Mouse (Mus musculus) ZHBTc4 (cell line): ENCODE measurements around the gene Adora1.

ENCODE experiments used
- DNase-seq: peaks from one replicate; pipeline ENCODE4 v3.0.0-alpha.2; 2011; ENCODE audit warnings: low read depth, low spot score

Gene Adora1

DNA sequence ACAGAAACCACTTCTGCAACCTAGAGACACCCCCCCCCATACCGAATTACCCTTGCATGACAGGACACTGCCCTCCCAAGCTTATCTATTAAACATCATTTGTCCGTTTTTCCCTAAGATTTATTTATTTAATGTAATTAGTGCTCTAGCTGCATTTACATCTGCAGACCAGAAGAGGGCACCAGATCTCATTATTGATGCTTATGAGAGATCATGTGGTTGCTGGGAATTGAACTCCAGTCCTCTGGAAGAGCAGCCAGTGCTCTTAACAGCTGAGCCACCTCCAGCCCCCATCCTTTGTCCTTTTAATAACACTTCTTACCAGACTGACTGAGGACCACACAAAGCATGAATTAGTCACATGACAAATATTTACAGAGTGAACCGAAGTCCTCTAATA lies 80.6 kb downstream of the Adora1 start:
- peak; percentile 63 for DNase-seq

DNA sequence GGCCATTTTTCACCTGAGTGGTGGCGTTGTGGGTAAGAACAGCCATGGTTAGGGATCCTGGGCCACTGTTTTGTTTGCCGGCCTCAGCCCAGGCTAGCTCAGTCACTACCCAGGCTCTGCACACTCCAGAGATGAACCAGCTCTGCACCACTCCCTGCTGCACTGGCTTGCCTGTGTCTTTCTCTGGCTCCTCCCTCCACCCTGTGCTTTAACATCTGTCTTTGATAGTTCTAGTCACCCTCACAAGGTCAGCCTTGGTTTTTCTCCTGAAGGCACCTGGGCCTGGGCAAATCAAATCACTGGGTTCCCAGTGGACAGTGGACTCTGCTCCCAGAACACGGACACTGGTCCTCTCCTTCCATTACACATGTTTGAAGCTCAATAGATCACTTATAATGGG lies 81.1 kb downstream of the Adora1 start:
- peak; percentile 74 for DNase-seq

GRCm38 (mm10) chr1:134152626-134153590 lies 82.3 kb downstream of the Adora1 start:
- DNase-seq = no peak

DNA sequence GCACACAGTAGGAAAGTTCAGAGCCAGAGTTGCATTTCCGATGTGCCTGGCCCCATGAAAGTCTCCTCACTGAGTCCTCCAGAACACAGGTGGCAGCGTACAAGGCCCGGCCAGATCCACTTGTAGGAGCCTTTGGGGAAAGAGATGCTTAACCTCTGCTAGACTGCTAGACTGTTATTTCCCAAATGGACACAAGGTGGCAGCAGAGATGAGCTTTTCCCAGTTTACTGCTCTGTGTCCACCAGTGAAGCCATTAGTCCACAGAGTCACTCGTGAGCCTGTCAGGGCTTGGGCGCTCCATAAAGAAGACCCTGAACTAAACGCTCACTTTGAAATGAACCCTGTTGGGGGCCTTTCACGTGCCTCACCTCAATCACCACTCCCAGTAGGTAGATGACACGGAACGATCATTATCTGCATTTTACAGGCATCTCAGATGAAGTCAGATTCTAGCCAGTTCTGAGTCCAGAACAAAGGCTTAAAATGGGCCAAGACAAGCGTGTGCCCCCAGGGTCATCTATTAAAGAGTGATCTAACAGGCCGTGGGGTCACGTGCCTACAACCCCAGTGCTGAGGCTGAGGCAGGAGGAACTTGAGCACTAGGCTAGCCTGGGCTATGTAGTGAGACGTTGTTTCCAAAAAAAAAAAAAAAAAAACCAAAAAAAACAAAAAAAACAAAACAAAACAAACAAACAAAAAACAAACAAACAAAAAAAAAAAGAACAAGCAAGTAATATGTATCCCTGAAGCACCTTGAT lies 83.4 kb downstream of the Adora1 start:
- DNase-seq = peak; percentile 92

- DNase-seq = no peak
Observed at GRCm38 (mm10) chr1:134150745-134151144, 84.5 kb downstream of the Adora1 start.

DNA sequence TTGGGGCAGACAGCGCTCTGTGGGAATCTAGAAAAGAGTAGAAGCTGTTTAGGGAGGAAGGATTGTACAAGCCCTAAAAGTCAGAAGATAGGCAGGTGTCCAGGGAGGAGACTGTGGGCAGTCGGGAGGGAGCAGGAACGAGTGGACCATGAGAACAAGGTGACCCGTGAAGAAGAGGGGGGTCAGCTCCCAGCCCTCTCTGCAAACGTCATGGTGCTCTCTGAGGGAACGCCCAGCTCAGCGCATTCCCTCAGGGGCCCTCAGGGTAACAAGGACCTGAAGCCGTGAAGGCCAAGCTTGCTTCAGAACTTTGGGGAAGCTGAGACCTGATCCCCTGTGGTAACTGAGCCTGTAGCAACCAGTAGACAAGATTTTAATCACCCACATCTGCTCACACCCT lies 85.2 kb downstream of the Adora1 start:
- DNase-seq = no peak
